Mouse (Mus musculus) E14TG2a.4 (cell line): ENCODE measurements around the gene Lbp.

Experiments used
- CTCF ChIP-seq: conservative IDR thresholded peaks from 2 replicates; pipeline ENCODE4 v1.5.1; 2014; ENCODE audit warnings: low read length
- NANOG ChIP-seq: IDR thresholded peaks from 2 replicates; pipeline ENCODE4 v1.6.1; 2014; ENCODE audit warnings: borderline replicate concordance, low read length, mixed read lengths
- POU5F1 ChIP-seq: IDR thresholded peaks from 2 replicates; pipeline ENCODE4 v1.6.1; 2014; ENCODE audit warnings: low read length, borderline replicate concordance

DNA sequence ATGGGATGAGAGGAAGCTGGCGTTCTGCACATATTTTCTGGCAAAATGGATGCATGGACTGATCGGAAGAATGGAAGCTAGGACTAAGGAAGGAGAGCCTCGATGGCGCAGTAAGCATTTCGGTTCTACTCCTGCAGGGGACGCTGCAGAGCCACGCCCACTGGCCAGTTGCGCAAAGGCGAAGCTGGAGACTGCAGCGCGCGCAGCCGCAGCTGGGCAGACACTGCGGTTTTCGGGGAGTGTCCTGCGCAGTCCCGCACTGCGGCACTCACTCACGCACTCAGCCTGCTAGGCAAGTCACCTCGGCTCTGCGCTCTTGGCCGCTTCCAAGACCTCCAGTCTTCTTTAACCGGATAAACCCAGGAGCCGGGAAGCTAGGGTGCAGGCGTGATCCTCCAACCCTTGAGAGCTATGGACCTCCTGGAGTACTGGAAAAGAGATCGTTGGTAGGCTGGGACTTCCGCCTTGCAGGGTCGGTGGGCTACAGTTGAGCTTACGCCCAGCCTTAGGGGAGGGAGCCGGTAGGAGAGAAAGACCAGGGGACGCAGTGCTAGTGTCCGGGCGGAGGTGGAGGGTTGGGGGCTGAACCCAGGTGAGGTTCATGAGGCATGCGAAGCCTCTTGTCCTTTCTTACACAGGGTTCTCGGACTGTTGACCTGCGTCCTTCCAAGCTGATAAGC, 69.3 kb downstream of the Lbp start, which contains the start of gene Snhg11:
- TF ChIP-seq CTCF (peak; percentile 81), NANOG (no peak), POU5F1 (no peak)
